Mouse (Mus musculus) heart, embryonic 14.5 days (tissue): ENCODE data around the gene Ank3. TPM values are rescaled to one million over a fixed set of nuclear protein-coding genes. Genes with fewer than 3 reads are reported as not detected.

ENCODE experiments used
- ATAC-seq: fragments of 200-750 bp; cut with Nextera tagmentation; 2 replicates; pipeline ENCODE4 v1.8.0; 2017; ENCODE audit warnings: low read depth, moderate TSS enrichment; ENCODE audit not compliant: insufficient number of reproducible peaks, insufficient read depth, low FRiP score
- H3K27ac ChIP-seq, 2 experiments: fragments of 200-500 bp in 1 of 2; fragments of 300-500 bp in 1 of 2; sonication (generic) in 1 of 2; replicated peaks in 1 of 2; 2 replicates each; pipeline ENCODE4 v1.5.1; 2012 to 2014; ENCODE audit warnings: low read depth in 2 of 2, low read length in 2 of 2, control low read depth in 1 of 2, mild to moderate bottlenecking in 1 of 2, mixed read lengths in 1 of 2; ENCODE audit not compliant: control insufficient read depth in 1 of 2, insufficient read depth in 1 of 2
- H3K27me3 ChIP-seq: fragments of 300-500 bp; sonication (generic); 2 replicates; pipeline ENCODE4 v1.6.1; 2014; ENCODE audit warnings: mild to moderate bottlenecking, low read length, control low read depth; ENCODE audit not compliant: control insufficient read depth, insufficient read depth
- H3K36me3 ChIP-seq: fragments of 300-500 bp; sonication (generic); 2 replicates; pipeline ENCODE4 v1.6.1; 2014; ENCODE audit warnings: mild to moderate bottlenecking, control low read depth, low read length, mixed read lengths; ENCODE audit not compliant: control insufficient read depth, insufficient read depth
- H3K4me1 ChIP-seq, 2 experiments: fragments of 200-500 bp in 1 of 2; fragments of 300-500 bp in 1 of 2; sonication (generic) in 1 of 2; 2 replicates each; pipeline ENCODE4 v1.6.1; 2012 to 2014; ENCODE audit warnings: low read length in 2 of 2, control low read depth in 1 of 2, mixed read lengths in 1 of 2; ENCODE audit not compliant: control insufficient read depth in 2 of 2, insufficient read depth in 2 of 2
- H3K4me2 ChIP-seq: fragments of 300-500 bp; sonication (generic); 2 replicates; pipeline ENCODE4 v1.6.1; 2014; ENCODE audit warnings: mild to moderate bottlenecking, low read length
- H3K4me3 ChIP-seq, 2 experiments: fragments of 200-500 bp in 1 of 2; fragments of 300-500 bp in 1 of 2; sonication (generic) in 1 of 2; 2 replicates each; pipeline ENCODE4 v1.5.1; 2012 to 2014; ENCODE audit warnings: low read length in 2 of 2, mild to moderate bottlenecking in 2 of 2, control low read depth in 1 of 2, low read depth in 1 of 2, moderate library complexity in 1 of 2; ENCODE audit not compliant: control insufficient read depth in 1 of 2, insufficient read depth in 1 of 2
- H3K9ac ChIP-seq: fragments of 300-500 bp; sonication (generic); 2 replicates; pipeline ENCODE4 v1.6.1; 2014; ENCODE audit warnings: mild to moderate bottlenecking, low read length
- H3K9me3 ChIP-seq: fragments of 300-500 bp; sonication (generic); 2 replicates; pipeline ENCODE4 v1.6.1; 2016; ENCODE audit warnings: low read length, control low read depth; ENCODE audit not compliant: control insufficient read depth
- WGBS: fragments of 180-500 bp; shearing (Covaris S2); extraction: QIAGEN DNeasy Blood & Tissue Kit; methylation state at CpG from one replicate; pipeline ENCODE4 v1.1.7; 2014; 5-methylcytosine and 5-hydroxymethylcytosine counted together
- polyA plus RNA-seq: library from polyadenylated mRNA; unstranded; fragments of >200 nt; fragmentation: Nextera tagmentation; extraction: Ambion mirVana; gene quantifications from 2 replicates; pipeline ENCODE4 v1.2.1, GENCODE M21; 2014

Gene Ank3
- polyA plus RNA-seq, 1 experiment from 2014 or later = 43.2 TPM

DNA sequence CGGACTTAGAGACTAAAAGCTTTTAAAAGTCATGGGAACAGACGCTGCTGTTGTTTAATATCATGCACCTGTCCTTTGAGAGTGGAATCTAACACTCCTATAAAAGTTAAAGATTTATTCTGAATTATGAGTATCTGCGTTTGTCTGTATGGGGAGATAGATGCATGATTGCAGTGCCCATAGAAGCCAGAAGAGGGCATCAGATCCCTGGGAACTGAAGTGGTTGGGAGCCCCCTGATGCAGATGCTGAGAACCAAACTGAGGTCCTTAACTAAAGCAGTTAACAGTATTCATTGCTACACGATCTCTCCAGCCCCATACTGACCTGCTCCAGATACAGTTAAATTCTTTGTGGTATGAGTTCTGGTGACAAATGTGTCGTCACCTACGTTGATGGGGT is 240.6 kb downstream of the Ank3 start:
- no peak overlapping the region for H3K9ac ChIP-seq
- H3K27ac ChIP-seq = no peak overlapping the region
- no peaks in the 10 kb centered on the region for H3K27me3 ChIP-seq
- peaks cover 18 to 33% of the 10 kb centered on the region in 2 experiments for H3K4me1 ChIP-seq
- no peak overlapping the region for H3K4me2 ChIP-seq
- H3K4me3 ChIP-seq = no peak overlapping the region
- no peak for ATAC-seq
- no peaks in the 10 kb centered on the region for H3K36me3 ChIP-seq
- WGBS = 86% methylated on average over 6 of the region's 6 CpGs
- H3K9me3 ChIP-seq = no peaks in the 10 kb centered on the region

DNA sequence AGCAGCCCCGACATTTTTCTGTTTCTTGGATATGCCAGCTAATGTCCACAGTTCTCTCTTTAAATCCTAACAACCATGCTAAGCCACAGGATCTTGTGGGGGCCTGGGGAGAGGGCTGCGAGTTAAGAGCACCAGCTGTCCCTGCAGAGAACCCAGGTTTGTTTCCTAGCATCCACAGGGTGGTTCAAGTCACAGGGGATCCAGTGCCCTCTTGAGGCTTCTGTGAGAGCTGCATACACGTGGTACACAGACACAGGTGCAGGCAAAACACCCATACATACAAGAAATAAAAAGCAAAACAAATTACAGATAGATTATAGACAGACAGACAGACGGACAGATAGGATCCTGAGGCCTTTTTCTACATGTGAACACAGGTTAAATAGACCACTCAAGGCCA is 242.0 kb downstream of the Ank3 start:
- Histone ChIP-seq H3K4me1 (peaks cover 22 to 42% of the 10 kb centered on the region in 2 experiments), H3K27ac (no peak overlapping the region), H3K9ac (no peak overlapping the region), H3K36me3 (no peaks in the 10 kb centered on the region), H3K4me2 (no peak overlapping the region), H3K4me3 (no peak overlapping the region), H3K9me3 (no peaks in the 10 kb centered on the region), H3K27me3 (no peaks in the 10 kb centered on the region)
- no peak for ATAC-seq
- WGBS = 81% methylated on average over 4 of the region's 4 CpGs

DNA sequence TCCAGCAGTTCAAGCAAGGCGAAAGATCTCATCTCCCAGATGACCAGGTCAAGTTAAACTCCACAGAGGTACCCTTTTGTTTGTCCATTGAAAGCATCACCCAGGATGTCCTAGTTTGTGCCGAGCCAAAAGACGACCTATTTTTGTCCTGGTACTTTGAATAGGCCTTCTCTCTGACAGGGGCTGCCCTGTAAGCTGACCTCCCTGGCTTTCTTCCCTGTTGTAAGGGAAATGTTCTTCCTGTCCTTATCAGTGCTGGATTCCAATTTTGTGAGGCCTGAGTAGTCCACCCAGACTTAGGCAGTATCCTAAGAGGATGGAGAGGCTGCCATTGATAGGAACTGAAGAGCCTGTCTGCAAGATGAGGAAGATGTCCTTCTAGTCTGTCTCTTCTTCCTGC is 244.9 kb downstream of the Ank3 start:
- Histone ChIP-seq H3K36me3 (no peaks in the 10 kb centered on the region), H3K4me1 (peaks cover 20 to 35% of the 10 kb centered on the region in 2 experiments), H3K4me3 (no peak overlapping the region), H3K4me2 (peak overlapping the region; percentile 40), H3K27ac (peak overlapping the region; percentile 66 to 78; a peak in 3 of 4 replicates), H3K9ac (0 out of 2 replicates have a peak overlapping the region, but pooled peaks have one; percentile 10), H3K27me3 (no peaks in the 10 kb centered on the region), H3K9me3 (no peaks in the 10 kb centered on the region)
- WGBS = 19% methylated on average over 3 of the region's 3 CpGs
- ATAC-seq = peak; percentile 21; the same call in 1 of the 2 replicates

DNA sequence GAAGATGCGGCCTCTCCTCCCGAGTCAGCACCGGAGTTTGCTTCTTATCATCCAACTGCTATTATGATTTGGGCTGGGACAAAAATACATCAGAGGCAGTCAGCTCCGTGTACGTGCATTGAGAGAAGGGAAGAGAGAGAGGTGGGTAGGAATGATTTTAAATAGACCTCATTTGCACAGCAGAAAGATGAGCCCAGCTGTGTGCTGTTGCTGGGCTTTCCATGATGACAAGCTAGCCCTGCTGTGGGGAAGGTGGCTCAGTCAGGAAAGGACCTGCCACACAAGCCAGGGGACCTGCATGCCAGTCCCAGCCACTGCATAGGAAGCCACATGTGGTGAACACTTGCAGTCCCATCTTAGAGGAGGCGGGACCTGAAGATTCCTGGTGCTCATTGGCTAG is 245.4 kb downstream of the Ank3 start:
- ATAC-seq = peak; percentile 62
- Histone ChIP-seq H3K27ac (peak overlapping the region; percentile 66 to 78), H3K4me2 (peak overlapping the region; percentile 40), H3K27me3 (no peaks in the 10 kb centered on the region), H3K4me3 (no peak overlapping the region), H3K9ac (0 out of 2 replicates have a peak overlapping the region, but pooled peaks have one; percentile 10), H3K9me3 (no peaks in the 10 kb centered on the region), H3K36me3 (no peaks in the 10 kb centered on the region), H3K4me1 (peaks cover 20 to 35% of the 10 kb centered on the region in 2 experiments)
- 15% methylated on average over 6 of the region's 6 CpGs for WGBS

DNA sequence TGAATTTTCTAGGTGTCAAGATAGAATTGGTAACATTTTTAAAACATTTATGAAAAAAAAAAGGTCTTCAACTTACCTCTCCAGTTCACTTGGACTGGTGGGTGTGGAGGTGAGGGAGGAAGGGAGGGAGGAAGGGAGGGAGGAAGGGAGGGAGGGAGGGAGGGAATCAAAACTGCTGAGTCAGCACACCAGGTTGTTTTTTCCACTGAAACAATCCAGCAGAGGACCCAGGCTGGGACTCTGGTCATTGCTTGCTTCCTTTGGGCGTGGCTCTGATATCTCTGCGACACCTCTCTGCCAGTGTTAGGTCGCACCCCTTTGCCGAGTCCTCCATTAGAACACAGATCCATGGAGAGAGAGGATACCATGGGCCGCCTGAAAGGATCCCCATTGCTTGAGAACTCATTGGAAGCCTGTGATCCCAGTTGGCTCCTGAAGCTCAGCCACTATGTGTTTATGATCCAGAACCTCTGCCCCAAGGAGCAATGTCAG is 246.8 kb downstream of the Ank3 start:
- Histone ChIP-seq H3K27me3 (no peaks in the 10 kb centered on the region), H3K4me2 (no peak overlapping the region), H3K36me3 (no peaks in the 10 kb centered on the region), H3K9me3 (no peaks in the 10 kb centered on the region), H3K9ac (no peak overlapping the region), H3K4me3 (no peak overlapping the region), H3K27ac (peak overlapping the region; percentile 31 to 66; a peak in 3 of 4 replicates), H3K4me1 (peaks cover 20 to 39% of the 10 kb centered on the region in 2 experiments)
- ATAC-seq = no peak
- WGBS = 62% methylated on average over 5 of the region's 5 CpGs

DNA sequence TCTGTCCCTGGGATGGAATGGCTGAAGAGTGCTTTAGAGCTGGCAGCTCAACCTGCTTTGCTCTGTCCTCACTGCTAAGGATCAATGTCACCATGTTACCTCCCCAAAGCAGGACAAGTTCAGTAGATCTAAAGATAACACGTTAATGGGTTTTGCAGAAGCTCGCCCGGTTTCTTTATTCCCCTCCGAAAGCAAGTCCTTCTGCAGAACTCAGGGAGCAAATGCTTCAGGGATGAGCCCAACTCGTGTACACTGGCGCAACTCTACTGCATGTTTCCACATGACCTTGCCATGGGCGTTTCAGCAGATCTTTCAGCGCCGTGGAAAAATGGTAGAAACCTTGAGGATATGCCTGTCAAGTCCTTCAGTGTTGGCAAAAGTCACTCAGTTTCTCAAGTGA is 247.4 kb downstream of the Ank3 start:
- WGBS = 74% methylated on average over 9 of the region's 9 CpGs
- Histone ChIP-seq H3K4me2 (no peak overlapping the region), H3K27ac (peak overlapping the region; percentile 31 to 66; a peak in 1 of 4 replicates), H3K4me3 (no peak overlapping the region), H3K9me3 (no peaks in the 10 kb centered on the region), H3K36me3 (no peaks in the 10 kb centered on the region), H3K27me3 (no peaks in the 10 kb centered on the region), H3K9ac (no peak overlapping the region), H3K4me1 (peaks cover 20 to 39% of the 10 kb centered on the region in 2 experiments)
- ATAC-seq = no peak

DNA sequence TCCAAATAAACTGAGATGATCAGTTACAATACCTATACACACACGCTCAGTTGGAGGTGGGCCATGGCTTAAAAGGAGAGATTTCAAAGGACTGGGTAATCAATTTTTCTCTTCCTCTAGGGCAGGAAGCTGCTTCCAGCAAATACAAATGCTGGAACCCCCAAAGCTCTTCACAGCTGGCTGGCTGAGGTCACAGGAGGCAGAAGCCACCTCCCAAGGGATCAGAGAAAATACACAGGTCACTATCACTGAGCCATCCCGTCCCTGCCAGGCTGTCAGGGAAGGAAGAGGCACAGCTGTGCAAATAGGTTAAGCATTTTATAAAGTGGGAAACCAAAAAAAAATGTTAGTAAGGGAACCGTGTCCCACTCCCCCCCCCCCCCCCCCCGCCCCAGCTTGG is 251.5 kb downstream of the Ank3 start:
- no peaks in the 10 kb centered on the region for H3K36me3 ChIP-seq
- H3K4me3 ChIP-seq = no peak overlapping the region
- no peaks in the 10 kb centered on the region for H3K27me3 ChIP-seq
- H3K4me1 ChIP-seq = peaks cover 28 to 45% of the 10 kb centered on the region in 2 experiments
- H3K9me3 ChIP-seq = no peaks in the 10 kb centered on the region
- H3K9ac ChIP-seq = no peak overlapping the region
- no peak overlapping the region for H3K27ac ChIP-seq
- H3K4me2 ChIP-seq = no peak overlapping the region
- WGBS = 54% methylated on average over 3 of the region's 4 CpGs
- no peak for ATAC-seq

DNA sequence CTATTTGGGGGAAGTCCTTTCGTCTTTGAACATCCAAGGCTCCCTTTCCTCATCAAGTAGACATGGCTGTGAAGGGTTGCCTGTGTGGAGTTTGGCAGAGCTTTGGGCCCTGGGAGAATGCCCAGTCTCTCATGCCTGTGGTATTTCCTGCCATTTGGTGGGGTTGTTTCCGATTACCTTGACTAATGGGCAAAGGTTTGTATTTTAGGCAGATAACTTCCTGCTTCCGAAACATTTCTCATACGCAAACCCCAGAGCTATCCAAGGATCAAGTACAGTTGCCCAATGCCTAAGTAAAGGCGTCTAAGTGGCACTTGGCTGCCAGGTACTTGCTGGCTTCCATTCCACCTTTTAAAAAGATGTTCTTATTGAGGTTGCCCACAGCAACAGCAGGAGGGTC is 254.1 kb downstream of the Ank3 start:
- no peak overlapping the region for H3K4me3 ChIP-seq
- no peak overlapping the region for H3K9ac ChIP-seq
- peaks cover 21 to 39% of the 10 kb centered on the region in 2 experiments for H3K4me1 ChIP-seq
- no peak for ATAC-seq
- 34% methylated on average over 5 of the region's 5 CpGs for WGBS
- H3K36me3 ChIP-seq = no peaks in the 10 kb centered on the region
- H3K9me3 ChIP-seq = no peaks in the 10 kb centered on the region
- no peaks in the 10 kb centered on the region for H3K27me3 ChIP-seq
- H3K27ac ChIP-seq = peak overlapping the region; percentile 46 to 59; a peak in 3 of 4 replicates
- peak overlapping the region; percentile 38 for H3K4me2 ChIP-seq
